Mouse (Mus musculus) kidney, adult 2 months (tissue): ENCODE data around the gene Dohh.

Experiments used
- CTCF ChIP-seq: fragments of 200-500 bp; conservative IDR thresholded peaks from 2 replicates; pipeline ENCODE4 v1.5.1; 2011; ENCODE audit warnings: low read depth, mild to moderate bottlenecking, control low read depth, low read length, moderate library complexity, mixed read lengths; ENCODE audit not compliant: insufficient read depth, insufficient read length
- POLR2A ChIP-seq: fragments of 200-500 bp; IDR thresholded peaks from one replicate; pipeline ENCODE4 v1.6.1; 2011; ENCODE audit warnings: low read depth, low read length, control low read depth

DNA sequence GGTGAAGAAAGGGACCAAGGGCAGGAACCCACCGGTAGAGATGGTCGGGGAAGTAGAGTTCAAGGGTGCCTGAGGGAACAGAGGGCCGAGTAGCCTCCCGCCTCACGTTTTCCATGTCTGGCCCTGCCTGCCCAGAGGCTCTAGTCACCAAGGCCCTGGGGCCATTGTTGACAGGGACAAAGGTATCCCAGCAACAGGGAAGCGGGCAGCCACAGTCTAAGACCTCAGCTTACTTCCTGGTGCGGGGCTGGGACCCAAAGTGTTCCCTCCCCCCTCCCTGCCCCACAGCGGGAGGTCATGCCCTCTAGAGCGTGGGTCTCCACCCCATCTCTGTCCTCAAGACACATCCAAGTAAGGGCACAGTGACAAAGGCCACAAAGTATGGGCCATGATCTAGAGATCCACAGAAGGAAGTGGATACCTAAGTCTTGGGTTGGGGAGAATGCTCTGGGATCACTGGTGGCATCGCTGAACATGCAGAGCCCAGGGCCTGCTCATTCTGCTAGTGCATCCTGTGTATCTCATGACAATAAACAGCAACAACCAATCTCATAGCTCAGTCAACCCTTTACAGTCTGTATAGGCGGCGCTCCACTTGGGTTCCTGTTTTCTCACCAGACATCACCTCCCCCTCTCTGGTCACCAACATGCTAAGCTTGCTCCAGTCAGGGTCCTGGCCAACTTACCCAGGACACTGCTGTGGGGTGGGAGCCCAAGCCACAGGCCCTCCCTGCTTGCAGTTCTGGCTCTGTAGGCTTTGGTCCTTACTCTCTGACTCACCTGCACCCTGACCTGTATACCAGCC lies 18.4 kb upstream of the Dohh start, which contains the start of gene 4930404N11Rik:
- TF ChIP-seq POLR2A (no peak), CTCF (no peak)
